Mouse (Mus musculus) cortical plate, adult 2 months (tissue): ENCODE results near the gene Ddx19b.

Source experiments
- CTCF ChIP-seq: fragments of 200-500 bp; IDR thresholded peaks from 2 replicates; pipeline ENCODE4 v1.5.1; 2011; ENCODE audit warnings: mild to moderate bottlenecking, control low read depth, low read length; ENCODE audit not compliant: insufficient read depth; ENCODE audit errors: extremely low read depth
- POLR2A ChIP-seq: fragments of 200-500 bp; IDR thresholded peaks from 2 replicates; pipeline ENCODE4 v1.6.1; 2011; ENCODE audit warnings: mild to moderate bottlenecking, low read length, control low read depth; ENCODE audit not compliant: insufficient read depth; ENCODE audit errors: extremely low read depth

- no peak for TF ChIP-seq POLR2A
- no peak for TF ChIP-seq CTCF
Observed at GRCm38 (mm10) chr8:111049106-111049505, 17.6 kb upstream of the Ddx19b start.
